Mouse (Mus musculus) c-Kit-positive CD71-positive TER-119-positive erythroid progenitor cells, embryonic 14.5 days (primary cell): ENCODE measurements at regions not wholly inside any gene's neighbourhood (a gene's known extent, or its start where the extent isn't known, plus 50 kb on each side); places are given as distances from the start of the nearest gene placed in this dataset.

Experiments
- DNase-seq: peaks from one replicate; pipeline ENCODE4 v3.0.0-alpha.2; 2013; ENCODE audit warnings: low spot score

DNA sequence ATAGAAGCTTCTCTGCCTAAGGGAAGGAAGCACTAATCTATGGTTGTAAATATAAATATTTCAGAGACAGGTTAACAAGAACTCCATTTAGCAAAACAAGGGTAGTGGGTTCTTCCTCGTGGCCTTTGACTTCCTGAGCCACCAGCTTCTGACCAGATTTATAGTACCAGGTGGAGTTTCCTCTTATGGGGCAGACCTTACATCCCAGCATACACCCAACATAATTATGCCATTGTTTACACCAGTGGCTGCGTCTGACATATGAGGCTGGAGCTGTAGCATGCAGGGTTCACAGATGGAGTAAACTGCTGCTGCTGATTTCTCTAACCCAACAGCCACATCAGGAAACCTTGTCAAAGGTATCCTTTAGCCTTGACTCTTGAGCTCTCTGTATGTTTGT is 75.5 kb downstream of the Trib2 start:
- DNase-seq: no peak

GRCm38 (mm10) chr12:15738989-15739388 is 77.7 kb downstream of the Trib2 start:
- DNase-seq: no peak

DNA sequence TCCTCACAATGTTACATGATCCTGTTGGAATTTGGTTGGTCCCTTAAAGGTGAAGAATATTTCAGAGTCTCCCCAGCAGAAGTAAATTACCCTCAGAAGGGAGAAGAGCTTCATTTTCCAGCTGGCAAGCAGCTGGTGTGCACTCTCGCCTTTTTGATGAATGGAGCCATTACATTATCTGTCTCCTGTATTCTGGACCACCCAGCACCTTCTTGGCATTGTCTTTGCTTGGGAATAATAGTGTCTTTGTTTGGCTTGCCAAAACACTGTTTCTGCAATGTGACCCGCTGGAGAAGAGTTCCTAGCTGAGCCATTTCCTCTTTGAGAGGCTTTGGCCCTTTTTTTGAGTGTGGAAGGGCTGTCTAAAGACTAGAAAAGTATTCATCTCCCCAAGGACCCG is 85.5 kb downstream of the Trib2 start:
- DNase-seq: no peak

GRCm38 (mm10) chr12:15729696-15730095 is 87.0 kb downstream of the Trib2 start:
- no peak for DNase-seq

DNA sequence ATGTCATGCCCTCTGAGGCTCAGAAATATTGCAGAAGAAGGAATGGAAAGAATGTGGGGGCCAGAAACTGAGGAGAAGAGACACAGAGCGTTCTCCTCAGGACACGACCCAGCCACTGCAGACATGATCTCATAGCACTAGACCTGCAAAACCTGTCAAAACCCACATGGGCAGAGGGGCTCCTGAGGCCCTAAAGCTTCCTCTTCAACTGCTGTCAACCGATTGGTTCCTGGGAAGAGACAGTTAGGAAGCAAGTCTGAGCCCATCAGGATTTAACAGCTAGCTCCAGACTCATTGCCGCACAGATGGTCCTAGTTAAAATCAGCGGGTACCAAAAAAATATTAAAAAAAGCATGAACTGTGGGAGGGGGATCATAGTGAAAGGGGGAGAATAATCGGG is 93.2 kb downstream of the Trib2 start:
- DNase-seq: no peak

- no peak for DNase-seq
Measured at GRCm38 (mm10) chr12:15722161-15722560, 94.6 kb downstream of the Trib2 start.

- no peak for DNase-seq
Measured at GRCm38 (mm10) chr12:15720171-15720570, 96.6 kb downstream of the Trib2 start.

DNA sequence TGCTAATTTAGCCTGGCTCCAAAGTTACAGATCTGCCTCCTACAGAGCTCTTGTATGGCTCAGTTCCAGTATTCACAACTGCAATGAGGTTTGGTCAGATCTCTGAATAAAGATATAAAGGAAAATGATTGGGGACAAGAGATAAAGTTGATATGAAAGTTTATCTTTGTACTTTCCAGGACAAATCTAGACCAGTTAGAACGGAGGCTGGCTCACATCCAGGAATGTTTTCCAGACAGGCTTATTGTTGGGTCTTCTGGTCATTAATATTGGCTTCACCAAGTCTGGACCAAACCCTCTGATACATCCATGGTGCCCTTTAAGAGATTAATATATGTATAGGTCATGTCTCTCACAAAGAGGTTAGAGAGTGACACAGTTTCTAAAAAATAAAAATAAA is 97.9 kb downstream of the Trib2 start:
- no peak for DNase-seq

DNA sequence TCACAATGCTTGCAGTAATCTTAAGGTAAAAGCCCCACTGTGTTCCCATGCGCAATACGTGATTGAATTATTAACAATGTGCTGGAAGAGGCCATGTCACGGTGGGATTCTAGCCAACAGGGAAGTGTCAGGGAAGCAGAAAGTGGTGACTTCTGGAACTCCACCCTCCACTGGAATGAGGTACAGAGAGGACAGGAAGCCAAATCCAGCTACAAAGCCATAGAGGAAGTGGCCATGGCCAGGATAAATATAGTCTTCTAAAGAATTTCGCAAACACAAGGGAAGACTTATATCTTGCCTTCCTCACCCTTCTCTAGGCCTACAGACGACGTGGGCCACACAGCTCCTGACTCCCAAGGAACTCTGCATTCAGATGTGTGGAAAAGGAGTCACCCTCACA is 98.7 kb downstream of the Trib2 start:
- no peak for DNase-seq

DNA sequence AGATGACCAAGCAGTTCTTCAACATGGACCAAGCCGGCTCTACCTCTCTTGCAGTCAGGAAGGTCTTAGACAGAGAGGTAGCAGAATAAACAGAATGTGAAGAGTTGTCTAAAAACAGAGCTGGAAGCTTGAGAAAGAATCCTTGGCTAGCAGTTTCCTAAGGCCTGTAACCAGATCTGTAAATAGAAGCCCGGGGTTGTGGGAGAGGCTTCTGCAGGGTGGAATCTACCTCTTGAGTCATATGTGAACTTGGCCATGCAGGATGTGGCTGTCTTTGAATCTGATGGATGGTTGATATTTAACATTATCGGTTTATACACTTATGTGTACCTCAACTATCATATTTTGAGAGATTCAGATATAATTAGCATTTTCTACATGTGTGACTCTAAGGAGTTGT is 99.4 kb downstream of the Trib2 start:
- no peak for DNase-seq

DNA sequence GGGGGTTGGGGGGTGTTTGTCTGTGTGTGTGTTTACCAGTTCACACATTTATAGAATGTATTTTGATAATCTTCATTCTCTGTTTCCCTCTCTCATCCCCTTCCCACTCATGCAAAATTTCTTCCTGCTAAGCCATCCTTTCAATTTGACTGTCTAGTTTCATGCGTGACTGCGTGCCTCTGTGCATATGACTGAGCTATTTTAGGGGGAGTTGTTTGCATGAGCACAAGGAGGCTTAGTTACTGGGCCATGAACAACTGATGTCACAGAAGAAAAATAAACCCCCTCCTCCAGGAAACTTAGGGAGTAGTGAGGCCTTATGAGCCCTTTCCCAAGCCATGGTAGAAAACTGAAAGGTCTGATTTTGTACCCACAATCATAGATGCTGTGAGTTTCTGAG is 103.1 kb downstream of the Trib2 start:
- no peak for DNase-seq

- no peak for DNase-seq
Measured at GRCm38 (mm10) chr12:15707570-15708095, 109.1 kb downstream of the Trib2 start.

DNA sequence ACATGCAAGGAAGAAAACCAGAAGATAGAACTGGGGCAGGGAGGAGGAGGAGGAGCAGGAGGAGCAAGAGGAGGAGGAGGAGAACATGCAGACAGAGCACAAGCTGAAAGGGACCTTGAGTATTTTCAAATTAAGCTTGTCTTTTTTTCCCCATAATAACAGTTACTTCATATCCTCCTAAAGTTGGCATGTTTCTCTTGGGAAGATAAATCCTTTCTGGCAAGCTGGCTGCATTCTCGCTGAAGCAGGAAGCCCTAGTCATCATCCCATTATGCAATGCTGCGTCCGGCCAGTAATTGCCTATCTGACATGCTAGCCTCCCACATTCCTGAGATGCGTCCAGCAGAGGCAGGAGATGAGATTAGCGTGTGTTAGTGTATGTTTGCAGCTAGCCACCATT is 112.3 kb downstream of the Trib2 start:
- no peak for DNase-seq

- DNase-seq: peak; percentile 0
Measured at GRCm38 (mm10) chr12:15702137-15702536, 114.6 kb downstream of the Trib2 start.

GRCm38 (mm10) chr12:15698829-15699228 is 117.9 kb downstream of the Trib2 start:
- DNase-seq: no peak

GRCm38 (mm10) chr12:15698042-15698771 is 118.5 kb downstream of the Trib2 start:
- no peak for DNase-seq

- DNase-seq: no peak
Measured at GRCm38 (mm10) chr12:15688342-15688741, 128.4 kb downstream of the Trib2 start.

DNA sequence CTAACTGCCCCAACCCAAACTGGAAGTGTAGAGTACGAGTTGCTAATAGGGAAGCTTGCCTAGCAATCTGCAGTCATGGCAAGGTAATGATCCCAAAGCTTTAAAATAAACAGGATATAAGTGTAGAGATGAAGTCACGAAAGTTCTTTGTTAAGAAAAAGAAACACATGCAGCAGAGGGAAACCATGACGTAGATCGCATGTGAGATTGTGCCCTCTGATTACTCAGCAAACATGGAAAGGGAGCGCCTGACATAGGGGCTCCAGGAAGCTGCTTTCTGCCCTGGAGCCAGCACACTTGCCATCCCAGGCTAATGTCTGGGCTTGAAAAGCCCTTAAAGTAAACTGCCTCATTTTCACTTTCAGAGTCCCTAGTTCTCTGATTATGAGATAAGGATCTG is 132.4 kb downstream of the Trib2 start:
- no peak for DNase-seq

DNA sequence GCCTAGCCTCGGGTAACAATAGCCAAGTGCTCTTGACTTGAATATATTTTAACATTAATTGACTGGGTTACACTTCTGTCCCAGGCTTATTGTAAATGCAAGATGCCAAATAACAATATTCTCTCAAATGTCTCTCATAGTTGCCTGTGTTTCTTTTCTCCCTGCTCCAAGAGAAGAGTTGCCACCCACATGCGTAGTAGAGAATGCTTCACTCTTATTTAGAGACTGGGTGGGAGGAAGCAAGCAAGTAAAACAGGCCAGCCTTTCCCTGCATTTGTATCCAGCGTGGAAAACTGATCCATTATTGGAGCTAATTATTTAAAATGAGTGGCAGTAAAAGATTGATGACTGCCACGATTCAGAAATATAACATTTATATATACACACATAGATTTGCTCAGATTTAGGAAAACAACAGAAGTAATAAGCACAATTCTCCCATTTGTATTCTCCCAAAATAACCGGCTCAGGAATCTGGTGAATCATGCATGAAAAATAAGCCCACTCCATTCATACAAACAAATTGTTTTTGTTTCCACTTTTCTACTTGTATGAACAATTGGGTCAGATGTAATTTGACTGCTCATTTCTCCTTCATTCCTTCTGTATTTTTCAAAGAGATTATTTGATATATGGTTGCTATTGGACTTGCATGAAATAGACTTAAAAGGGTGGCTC is 134.9 kb downstream of the Trib2 start:
- DNase-seq: no peak

DNA sequence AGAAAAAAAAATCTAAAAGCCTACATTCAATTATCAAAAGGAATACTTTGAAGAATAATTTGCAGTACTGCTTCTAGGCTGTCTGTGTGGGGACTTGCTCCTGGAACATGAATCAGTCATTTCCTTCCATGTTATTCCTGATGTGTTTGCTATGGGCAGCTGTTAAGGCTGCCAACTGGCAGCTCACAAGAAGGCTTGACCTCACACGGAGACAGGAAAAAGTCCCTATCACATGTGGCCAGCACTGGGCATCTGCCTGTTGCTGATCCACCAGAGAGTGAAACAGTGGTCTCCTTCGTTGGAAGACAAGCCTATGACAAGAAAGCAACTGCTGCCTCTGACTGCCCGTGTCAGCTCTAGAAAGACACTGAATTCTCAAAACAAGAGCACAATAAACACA is 140.6 kb downstream of the Trib2 start:
- DNase-seq: no peak

GRCm38 (mm10) chr12:15659755-15660154 is 157.0 kb downstream of the Trib2 start:
- no peak for DNase-seq

DNA sequence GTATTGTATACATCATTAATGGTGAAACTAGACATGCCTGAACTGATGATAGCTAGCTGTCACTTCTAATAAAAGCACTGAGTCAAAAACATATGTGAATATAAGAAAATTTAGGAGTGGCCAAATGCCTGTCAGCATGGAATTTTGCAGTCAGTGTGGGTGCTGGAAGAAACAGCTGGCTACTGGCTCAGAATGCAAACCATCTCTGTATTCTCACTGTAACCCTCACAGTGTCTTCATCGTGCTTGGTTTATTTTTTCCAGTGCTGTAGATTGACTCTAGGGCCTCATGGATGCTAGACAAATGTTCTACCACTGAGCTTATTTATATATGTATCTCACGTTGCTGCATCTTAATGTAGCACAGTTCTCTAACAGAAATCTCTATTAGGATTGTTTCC is 157.4 kb downstream of the Trib2 start:
- DNase-seq: no peak

DNA sequence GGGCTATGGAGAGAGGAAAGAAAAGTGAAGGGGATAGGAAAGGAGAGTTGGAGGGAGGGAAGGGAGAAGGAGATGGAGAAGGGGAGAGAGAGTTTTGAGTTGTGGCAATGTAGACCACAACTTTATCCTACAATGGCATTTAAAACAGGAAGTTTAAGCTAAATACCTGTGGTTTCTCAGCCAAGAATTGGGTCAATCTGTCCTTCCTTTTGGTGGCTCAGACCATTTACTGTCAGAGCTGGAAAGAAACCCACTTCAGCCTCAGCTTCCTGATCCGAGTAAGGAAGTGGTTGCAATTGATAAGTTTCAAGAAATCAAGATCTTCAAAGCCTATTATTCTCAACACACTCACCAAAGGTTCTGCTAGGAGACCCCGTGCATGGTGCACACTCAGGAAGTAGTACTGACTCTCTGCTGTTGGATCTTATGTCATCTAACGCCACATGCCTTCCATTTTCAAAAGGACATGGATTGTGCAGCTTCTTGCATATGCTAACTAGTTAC is 158.9 kb downstream of the Trib2 start:
- no peak for DNase-seq
